Mouse (Mus musculus) E14TG2a.4 (cell line): ENCODE measurements around the gene Trip10.

Source experiments
- H3K27me3 ChIP-seq: 2 replicates; pipeline ENCODE4 v1.6.1; 2014; ENCODE audit warnings: low read length, control low read depth; ENCODE audit not compliant: insufficient read depth
- H3K36me3 ChIP-seq: 2 replicates; pipeline ENCODE4 v1.6.1; 2014; ENCODE audit warnings: low read length, control low read depth; ENCODE audit not compliant: insufficient read depth
- H3K4me1 ChIP-seq: replicated peaks from 2 replicates; pipeline ENCODE4 v1.6.1; 2014; ENCODE audit warnings: low read depth, low read length, control low read depth
- H3K4me3 ChIP-seq: replicated peaks from 2 replicates; pipeline ENCODE4 v1.5.1; 2014; ENCODE audit warnings: mild to moderate bottlenecking, low read length
- H3K9me3 ChIP-seq: 2 replicates; pipeline ENCODE4 v1.6.1; 2014; ENCODE audit warnings: low read length, control low read depth
- CTCF ChIP-seq: conservative IDR thresholded peaks from 2 replicates; pipeline ENCODE4 v1.5.1; 2014; ENCODE audit warnings: low read length
- NANOG ChIP-seq: IDR thresholded peaks from 2 replicates; pipeline ENCODE4 v1.6.1; 2014; ENCODE audit warnings: borderline replicate concordance, low read length, mixed read lengths
- POU5F1 ChIP-seq: IDR thresholded peaks from 2 replicates; pipeline ENCODE4 v1.6.1; 2014; ENCODE audit warnings: low read length, borderline replicate concordance

The Trip10 gene

GRCm38 (mm10) chr17:57286718-57287355 lies 37.6 kb downstream of the Trip10 start:
- H3K27me3 ChIP-seq: peaks cover 11% of the 10 kb centered on the region; the same call in 1 of the 2 replicates
- H3K4me3 ChIP-seq: no peak overlapping the region
- H3K4me1 ChIP-seq: peaks cover 7% of the 10 kb centered on the region
- H3K36me3 ChIP-seq: no peaks in the 10 kb centered on the region
- no peak for TF ChIP-seq CTCF
- no peak for TF ChIP-seq NANOG
- TF ChIP-seq POU5F1: no peak
- H3K9me3 ChIP-seq: peaks cover 6% of the 10 kb centered on the region; the same call in 1 of the 2 replicates

- Histone ChIP-seq H3K36me3 (no peaks in the 10 kb centered on the region), H3K27me3 (peaks cover 6% of the 10 kb centered on the region; the same call in 1 of the 2 replicates), H3K9me3 (peaks cover 11% of the 10 kb centered on the region; the same call in 1 of the 2 replicates), H3K4me3 (no peak overlapping the region), H3K4me1 (peaks cover 7% of the 10 kb centered on the region)
- TF ChIP-seq CTCF: no peak
- TF ChIP-seq POU5F1: no peak
- TF ChIP-seq NANOG: no peak
Measured at GRCm38 (mm10) chr17:57289252-57289651, 40.0 kb downstream of the Trip10 start.

- H3K4me1 ChIP-seq: peaks cover 7% of the 10 kb centered on the region
- H3K9me3 ChIP-seq: peaks cover 11% of the 10 kb centered on the region; the same call in 1 of the 2 replicates
- TF ChIP-seq NANOG (no peak), POU5F1 (no peak), CTCF (no peak)
- H3K36me3 ChIP-seq: no peaks in the 10 kb centered on the region
- no peak overlapping the region for H3K4me3 ChIP-seq
- H3K27me3 ChIP-seq: peaks cover 6% of the 10 kb centered on the region; the same call in 1 of the 2 replicates
Measured at GRCm38 (mm10) chr17:57290001-57290670, 40.9 kb downstream of the Trip10 start.

GRCm38 (mm10) chr17:57290671-57291055 lies 41.4 kb downstream of the Trip10 start:
- H3K9me3 ChIP-seq: peaks cover 11% of the 10 kb centered on the region; the same call in 1 of the 2 replicates
- peaks cover 6% of the 10 kb centered on the region; the same call in 1 of the 2 replicates for H3K27me3 ChIP-seq
- no peak overlapping the region for H3K4me3 ChIP-seq
- H3K36me3 ChIP-seq: no peaks in the 10 kb centered on the region
- TF ChIP-seq POU5F1 (no peak), NANOG (no peak), CTCF (no peak)
- peaks cover 7% of the 10 kb centered on the region for H3K4me1 ChIP-seq

- Histone ChIP-seq H3K4me3 (no peak overlapping the region), H3K9me3 (peaks cover 11% of the 10 kb centered on the region; the same call in 1 of the 2 replicates), H3K36me3 (no peaks in the 10 kb centered on the region), H3K27me3 (peaks cover 6% of the 10 kb centered on the region; the same call in 1 of the 2 replicates), H3K4me1 (no peaks in the 10 kb centered on the region)
- TF ChIP-seq CTCF (no peak), NANOG (no peak), POU5F1 (no peak)
Measured at GRCm38 (mm10) chr17:57292302-57292701, 43.0 kb downstream of the Trip10 start.

- no peaks in the 10 kb centered on the region for H3K36me3 ChIP-seq
- no peak overlapping the region for H3K4me3 ChIP-seq
- TF ChIP-seq NANOG (no peak), POU5F1 (no peak), CTCF (no peak)
Measured at GRCm38 (mm10) chr17:57292968-57293367, 43.7 kb downstream of the Trip10 start.

GRCm38 (mm10) chr17:57295935-57296334 lies 46.7 kb downstream of the Trip10 start:
- no peaks in the 10 kb centered on the region for H3K4me1 ChIP-seq
- H3K27me3 ChIP-seq: no peaks in the 10 kb centered on the region
- H3K9me3 ChIP-seq: peaks cover 5% of the 10 kb centered on the region; the same call in 1 of the 2 replicates
- H3K4me3 ChIP-seq: no peak overlapping the region
- no peaks in the 10 kb centered on the region for H3K36me3 ChIP-seq
- TF ChIP-seq POU5F1: no peak
- TF ChIP-seq CTCF: no peak
- no peak for TF ChIP-seq NANOG

More at GRCm38 (mm10) chr17:57292968-57293367, 43.7 kb downstream of the Trip10 start:
- peaks cover 6% of the 10 kb centered on the region; the same call in 1 of the 2 replicates for H3K27me3 ChIP-seq
- H3K4me1 ChIP-seq: no peaks in the 10 kb centered on the region
- H3K9me3 ChIP-seq: peaks cover 11% of the 10 kb centered on the region; the same call in 1 of the 2 replicates

GRCm38 (mm10) chr17:57297040-57297439 lies 47.8 kb downstream of the Trip10 start:
- no peak overlapping the region for H3K4me3 ChIP-seq
- no peaks in the 10 kb centered on the region for H3K27me3 ChIP-seq
- peaks cover 5% of the 10 kb centered on the region; the same call in 1 of the 2 replicates for H3K9me3 ChIP-seq
- no peaks in the 10 kb centered on the region; the same call in 1 of the 2 replicates for H3K4me1 ChIP-seq
- TF ChIP-seq POU5F1 (no peak), NANOG (no peak), CTCF (no peak)
- H3K36me3 ChIP-seq: no peaks in the 10 kb centered on the region
